Mouse (Mus musculus) stomach, postnatal 0 days (tissue): ENCODE data around the gene Nabp2. TPM values are rescaled to one million over a fixed set of nuclear protein-coding genes. Genes with fewer than 3 reads are reported as not detected.
A peak's percentile ranks its signal among the peaks of the same experiment; 100 is the strongest.

Experiments
- ATAC-seq: fragments of 200-750 bp; cut with Nextera tagmentation; 2 replicates; pipeline ENCODE4 v1.8.0; 2017; ENCODE audit not compliant: low FRiP score, low TSS enrichment
- DNase-seq: peaks from one replicate; pipeline ENCODE4 v3.0.0-alpha.2; 2016; ENCODE audit warnings: low spot score
- H3K27ac ChIP-seq: fragments of 300-500 bp; sonication (generic); replicated peaks from 2 replicates; pipeline ENCODE4 v1.5.1; 2014; ENCODE audit warnings: mild to moderate bottlenecking, control low read depth
- H3K27me3 ChIP-seq: fragments of 300-500 bp; sonication (generic); 2 replicates; pipeline ENCODE4 v1.6.1; 2014; ENCODE audit warnings: low read length; ENCODE audit not compliant: control insufficient read depth, insufficient read depth
- H3K36me3 ChIP-seq: fragments of 300-500 bp; sonication (generic); 2 replicates; pipeline ENCODE4 v1.6.1; 2014; ENCODE audit warnings: low read length, mixed read lengths; ENCODE audit not compliant: control insufficient read depth, insufficient read depth
- H3K4me1 ChIP-seq: fragments of 300-500 bp; sonication (generic); replicated peaks from 2 replicates; pipeline ENCODE4 v1.6.1; 2014; ENCODE audit warnings: antibody characterized with exemption; ENCODE audit not compliant: control insufficient read depth, insufficient read depth
- H3K4me2 ChIP-seq: fragments of 300-500 bp; sonication (generic); replicated peaks from 2 replicates; pipeline ENCODE4 v1.6.1; 2014; ENCODE audit warnings: low read depth, mild to moderate bottlenecking, control low read depth, moderate library complexity
- H3K4me3 ChIP-seq: fragments of 300-500 bp; sonication (generic); 2 replicates; pipeline ENCODE4 v1.5.1; 2014; ENCODE audit warnings: low read depth, low read length, control low read depth
- H3K9ac ChIP-seq: fragments of 300-500 bp; sonication (generic); 2 replicates; pipeline ENCODE4 v1.6.1; 2014; ENCODE audit warnings: mild to moderate bottlenecking, low read length, control low read depth, mixed read lengths
- H3K9me3 ChIP-seq: fragments of 300-500 bp; sonication (generic); 2 replicates; pipeline ENCODE4 v1.6.1; 2016; ENCODE audit warnings: low read length; ENCODE audit not compliant: control insufficient read depth
- CTCF ChIP-seq: IDR thresholded peaks from 2 replicates; pipeline ENCODE4 v1.5.1; 2016; ENCODE audit warnings: antibody characterized with exemption, low read depth, mild to moderate bottlenecking, moderate library complexity
- EP300 ChIP-seq: optimal IDR thresholded peaks from 2 replicates; pipeline ENCODE3; 2016; ENCODE audit warnings: antibody characterized with exemption
- WGBS: fragments of 180-500 bp; shearing (Covaris S2); extraction: QIAGEN DNeasy Blood & Tissue Kit; methylation state at CpG from one replicate; pipeline ENCODE4 v1.1.7; 2014; 5-methylcytosine and 5-hydroxymethylcytosine counted together
- polyA plus RNA-seq: library from polyadenylated mRNA; unstranded; fragments of >200 nt; fragmentation: Nextera tagmentation; extraction: Ambion mirVana; gene quantifications from 2 replicates; pipeline ENCODE4 v1.2.1, GENCODE M21; 2015

Nabp2 gene
- polyA plus RNA-seq = 53.5 and 54.4 TPM in 2 replicates

GRCm38 (mm10) chr10:128411211-128412054 is at the start of gene Nabp2, which contains the start of gene Rnf41:
Nabp2 (minus strand) TSS chr10:128411492.
Rnf41 (plus strand) TSS chr10:128411657.
- WGBS = under 1% methylated on average over 44 of the region's 50 CpGs
- Histone ChIP-seq H3K4me1 (no peaks in the 10 kb centered on the region; the same call in 1 of the 2 replicates), H3K36me3 (no peaks in the 10 kb centered on the region; the same call in 1 of the 2 replicates), H3K9me3 (no peaks in the 10 kb centered on the region), H3K4me3 (peak within 1 kb of the TSS; percentile 93), H3K27ac (peak within 1 kb of the TSS; percentile 96), H3K9ac (peak within 1 kb of the TSS; percentile 83), H3K27me3 (no peaks in the 10 kb centered on the region), H3K4me2 (peak within 1 kb of the TSS; percentile 87)
- TF ChIP-seq CTCF = no peak; the same call in 1 of the 2 replicates
- peak; percentile 47 for TF ChIP-seq EP300
- DNase-seq (peak; percentile 96), ATAC-seq (peak; percentile 88)

GRCm38 (mm10) chr10:128460270-128460630 is 49.0 kb upstream of the Nabp2 start:
- Histone ChIP-seq H3K36me3 (peaks cover 20% of the 10 kb centered on the region), H3K9me3 (no peaks in the 10 kb centered on the region), H3K4me1 (0 out of 2 replicates have a peak, but pooled peaks cover 2% of the 10 kb centered on the region), H3K27ac (peak overlapping the region; percentile 96), H3K9ac (peak overlapping the region; percentile 90), H3K4me2 (peak overlapping the region; percentile 76), H3K4me3 (peak overlapping the region; percentile 93), H3K27me3 (no peaks in the 10 kb centered on the region)
- TF ChIP-seq CTCF = no peak
- no peak for TF ChIP-seq EP300
- ATAC-seq (no peak), DNase-seq (no peak)
- WGBS = 6% methylated on average over 5 of the region's 5 CpGs

GRCm38 (mm10) chr10:128459409-128460269 is 48.3 kb upstream of the Nabp2 start:
- Histone ChIP-seq H3K36me3 (peaks cover 17% of the 10 kb centered on the region), H3K27me3 (no peaks in the 10 kb centered on the region), H3K4me1 (0 out of 2 replicates have a peak, but pooled peaks cover 2% of the 10 kb centered on the region), H3K4me3 (peak overlapping the region; percentile 93), H3K9ac (peak overlapping the region; percentile 90), H3K27ac (peak overlapping the region; percentile 96), H3K4me2 (peak overlapping the region; percentile 76), H3K9me3 (no peaks in the 10 kb centered on the region)
- ATAC-seq = peak; percentile 55
- no peak for TF ChIP-seq EP300
- no peak for TF ChIP-seq CTCF
- no peak for DNase-seq
- under 1% methylated on average over 40 of the region's 67 CpGs for WGBS

GRCm38 (mm10) chr10:128458719-128459408 is 47.6 kb upstream of the Nabp2 start, which contains the start of gene Smarcc2:
Smarcc2 (plus strand) TSS chr10:128459248.
- Histone ChIP-seq H3K36me3 (peaks cover 9% of the 10 kb centered on the region; the same call in 1 of the 2 replicates), H3K27ac (peak within 1 kb of the TSS; percentile 96), H3K4me2 (peak within 1 kb of the TSS; percentile 76), H3K4me1 (0 out of 2 replicates have a peak, but pooled peaks cover 2% of the 10 kb centered on the region), H3K9ac (peak within 1 kb of the TSS; percentile 90), H3K4me3 (peak within 1 kb of the TSS; percentile 93), H3K9me3 (no peaks in the 10 kb centered on the region), H3K27me3 (no peaks in the 10 kb centered on the region)
- WGBS = under 1% methylated on average over 55 of the region's 86 CpGs
- TF ChIP-seq CTCF = peak; percentile 52
- TF ChIP-seq EP300 = no peak
- ATAC-seq = peak; percentile 84
- peak; percentile 91 for DNase-seq

- Histone ChIP-seq H3K9me3 (no peaks in the 10 kb centered on the region), H3K4me1 (0 out of 2 replicates have a peak, but pooled peaks cover 2% of the 10 kb centered on the region), H3K4me3 (peak overlapping the region; percentile 93), H3K27ac (peak overlapping the region; percentile 96), H3K27me3 (no peaks in the 10 kb centered on the region), H3K36me3 (peaks cover 8% of the 10 kb centered on the region; the same call in 1 of the 2 replicates), H3K9ac (peak overlapping the region; percentile 90), H3K4me2 (peak overlapping the region; percentile 74)
- under 1% methylated on average over 29 of the region's 29 CpGs for WGBS
- TF ChIP-seq EP300 = no peak
- TF ChIP-seq CTCF = no peak
- DNase-seq (peak; percentile 90), ATAC-seq (peak; percentile 69)
Measured at GRCm38 (mm10) chr10:128458348-128458718, 47.0 kb upstream of the Nabp2 start.
